ENCODE assay signal across 9 mouse cellular contexts in genomic region chr11:100300293-100300692, GRCm38 (mm10). TPM values are rescaled to one million over a fixed set of nuclear protein-coding genes. Genes with fewer than 3 reads are reported as not detected.
DNase-seq lines count a peak whose midpoint lies in the region; ATAC-seq and TF ChIP-seq lines count a peak whose summit lies in the region.
"Had no signal": no experiment of that assay in that cellular context is flagged by ENCODE, and none has a peak within 500 bp of the region (broad histone marks: within the 10 kb centered on the region; RNA-seq: fewer than 3 reads in every experiment).

No protein-coding gene starts in this region.

- 12% methylated on average over 5 of the region's 5 CpGs for WGBS in forebrain, embryonic 10.5 days
- 9% methylated on average over 5 of the region's 5 CpGs for WGBS in forebrain, embryonic 15.5 days
- 10% methylated on average over 5 of the region's 5 CpGs for WGBS in midbrain, embryonic 12.5 days
- WGBS in midbrain, embryonic 16.5 days: 9% methylated on average over 5 of the region's 5 CpGs
- 8% methylated on average over 5 of the region's 5 CpGs for WGBS in lung, postnatal 0 days

- H3K9ac ChIP-seq in forebrain, embryonic 15.5 days (replicated peaks): no peak overlapping the region
- H3K9ac ChIP-seq in midbrain, embryonic 12.5 days (replicated peaks): no peak overlapping the region
- H3K9ac ChIP-seq in midbrain, embryonic 16.5 days (ENCODE audit: low read depth, low read length): no peak overlapping the region
- H3K9ac ChIP-seq in lung, postnatal 0 days (replicated peaks; ENCODE audit: low read depth): no peak overlapping the region

- no peak overlapping the region for H3K4me2 ChIP-seq in forebrain, embryonic 15.5 days (replicated peaks)
- H3K4me2 ChIP-seq in midbrain, embryonic 12.5 days (replicated peaks): no peak overlapping the region
- no peak overlapping the region for H3K4me2 ChIP-seq in midbrain, embryonic 16.5 days (ENCODE audit: low read length)
- no peak overlapping the region for H3K4me2 ChIP-seq in lung, postnatal 0 days (replicated peaks; ENCODE audit: low read depth, low read length)

- peak; percentile 74 for DNase-seq in forebrain, embryonic 10.5 days (ENCODE audit: extremely low spot score, low spot score)
- peak; percentile 59 for DNase-seq in c-Kit-positive CD71-positive TER-119-positive erythroid progenitor cells, embryonic 14.5 days (ENCODE audit: low spot score)
- DNase-seq in heart, postnatal 4 days: peak; percentile 75
- DNase-seq in lung, postnatal 0 days (ENCODE audit: low spot score): peak; percentile 44
- peak; percentile 65 to 90 for DNase-seq in spleen, postnatal 4 days (ENCODE audit: low spot score in 2 of 2)

- no peaks in the 10 kb centered on the region for H3K36me3 ChIP-seq in forebrain, embryonic 10.5 days (replicated peaks)
- no peaks in the 10 kb centered on the region for H3K36me3 ChIP-seq in forebrain, embryonic 15.5 days
- no peaks in the 10 kb centered on the region for H3K36me3 ChIP-seq in midbrain, embryonic 12.5 days
- H3K36me3 ChIP-seq in midbrain, embryonic 16.5 days (ENCODE audit: control insufficient read depth, insufficient read depth, low read length): no peaks in the 10 kb centered on the region
- H3K36me3 ChIP-seq in lung, postnatal 0 days (ENCODE audit: insufficient read depth, low read length): no peaks in the 10 kb centered on the region

- ATAC-seq in forebrain, embryonic 15.5 days (replicated peaks): no peak
- ATAC-seq in midbrain, embryonic 12.5 days (ENCODE audit: low FRiP score, low read depth): 0 out of 2 replicates have a peak, but pooled peaks have one; percentile 13
- ATAC-seq in midbrain, embryonic 16.5 days: no peak
- no peak for ATAC-seq in lung, postnatal 0 days

- peak; percentile 95 for TF ChIP-seq CTCF in lung, postnatal 0 days (IDR thresholded peaks at IDR 0.05)

- H3K4me1 ChIP-seq in forebrain, embryonic 10.5 days: peaks cover 6% of the 10 kb centered on the region
- peaks cover 4% of the 10 kb centered on the region; the same call in 1 of the 2 replicates for H3K4me1 ChIP-seq in forebrain, embryonic 15.5 days
- H3K4me1 ChIP-seq in midbrain, embryonic 12.5 days: 0 out of 2 replicates have a peak, but pooled peaks cover 3% of the 10 kb centered on the region
- H3K4me1 ChIP-seq in midbrain, embryonic 16.5 days (ENCODE audit: control insufficient read depth, insufficient read depth, low read length): 0 out of 2 replicates have a peak, but pooled peaks cover 2% of the 10 kb centered on the region
- 0 out of 2 replicates have a peak, but pooled peaks cover 6% of the 10 kb centered on the region for H3K4me1 ChIP-seq in lung, postnatal 0 days (ENCODE audit: insufficient read depth, low read depth, low read length)

- no peaks in the 10 kb centered on the region for H3K9me3 ChIP-seq in forebrain, embryonic 10.5 days
- H3K9me3 ChIP-seq in forebrain, embryonic 15.5 days: no peaks in the 10 kb centered on the region
- H3K9me3 ChIP-seq in midbrain, embryonic 12.5 days: no peaks in the 10 kb centered on the region
- no peaks in the 10 kb centered on the region for H3K9me3 ChIP-seq in midbrain, embryonic 16.5 days (replicated peaks; ENCODE audit: control insufficient read depth, low read length, poor library complexity, severe bottlenecking)
- H3K9me3 ChIP-seq in lung, postnatal 0 days (ENCODE audit: low read length): no peaks in the 10 kb centered on the region

- no peak overlapping the region for H3K4me3 ChIP-seq in forebrain, embryonic 10.5 days
- no peak overlapping the region for H3K4me3 ChIP-seq in forebrain, embryonic 15.5 days
- no peak overlapping the region for H3K4me3 ChIP-seq in midbrain, embryonic 12.5 days
- no peak overlapping the region for H3K4me3 ChIP-seq in midbrain, embryonic 16.5 days (ENCODE audit: low read depth, low read length)
- H3K4me3 ChIP-seq in lung, postnatal 0 days (ENCODE audit: low read depth, low read length): no peak overlapping the region

- H3K27ac ChIP-seq in forebrain, embryonic 10.5 days: no peak overlapping the region
- no peak overlapping the region for H3K27ac ChIP-seq in forebrain, embryonic 15.5 days (replicated peaks)
- no peak overlapping the region for H3K27ac ChIP-seq in midbrain, embryonic 12.5 days (replicated peaks)
- H3K27ac ChIP-seq in midbrain, embryonic 16.5 days (ENCODE audit: low read length): no peak overlapping the region
- H3K27ac ChIP-seq in lung, postnatal 0 days (ENCODE audit: low read length): no peak overlapping the region

- H3K27me3 ChIP-seq in forebrain, embryonic 10.5 days (ENCODE audit: poor library complexity, severe bottlenecking): peaks cover 11% of the 10 kb centered on the region; the same call in 1 of the 2 replicates
- no peaks in the 10 kb centered on the region for H3K27me3 ChIP-seq in forebrain, embryonic 15.5 days
- 0 out of 2 replicates have a peak, but pooled peaks cover 5% of the 10 kb centered on the region for H3K27me3 ChIP-seq in midbrain, embryonic 12.5 days
- H3K27me3 ChIP-seq in midbrain, embryonic 16.5 days (ENCODE audit: control insufficient read depth, insufficient read depth, low read depth, low read length): no peaks in the 10 kb centered on the region
- no peaks in the 10 kb centered on the region for H3K27me3 ChIP-seq in lung, postnatal 0 days (replicated peaks; ENCODE audit: insufficient read depth, low read length)

- no peak for TF ChIP-seq EP300 in lung, postnatal 0 days (IDR thresholded peaks at IDR 0.05)

RNA-seq across cellular contexts. Expression of gene Eif1, which starts 19.4 kb away (rescaled TPM):
- polyA plus RNA-seq in forebrain, embryonic 10.5 days (2016; fragmentation: Nextera tagmentation; extraction: Ambion mirVana): 1,690 and 1,733 TPM in 2 replicates
- polyA plus RNA-seq in forebrain, embryonic 15.5 days (2015; fragmentation: Nextera tagmentation; extraction: Ambion mirVana): 1,252 and 1,271 TPM in 2 replicates
- polyA plus RNA-seq in midbrain, embryonic 12.5 days (2016; fragmentation: Nextera tagmentation; extraction: Ambion mirVana): 1,467 and 1,563 TPM in 2 replicates
- 1,185 and 1,247 TPM in 2 replicates for polyA plus RNA-seq in midbrain, embryonic 16.5 days (2015; fragmentation: Nextera tagmentation; extraction: Ambion mirVana)
- 1,000 to 10,000 TPM; 1,236 to 1,276 TPM for total RNA-seq in heart, postnatal 4 days (2021)
- polyA plus RNA-seq in lung, postnatal 0 days (2015; fragmentation: Nextera tagmentation; extraction: Ambion mirVana): 2,114 and 2,164 TPM in 2 replicates

RNA-seq across cellular contexts. Expression of gene Krt42, which starts 30.6 kb away (rescaled TPM):
- polyA plus RNA-seq in forebrain, embryonic 10.5 days (2016; fragmentation: Nextera tagmentation; extraction: Ambion mirVana): not detected in 2 replicates
- polyA plus RNA-seq in forebrain, embryonic 15.5 days (2015; fragmentation: Nextera tagmentation; extraction: Ambion mirVana): not detected in 2 replicates
- polyA plus RNA-seq in midbrain, embryonic 12.5 days (2016; fragmentation: Nextera tagmentation; extraction: Ambion mirVana): not detected in 2 replicates
- 0.20 TPM in 1 of 2 replicates, not detected in the other for polyA plus RNA-seq in midbrain, embryonic 16.5 days (2015; fragmentation: Nextera tagmentation; extraction: Ambion mirVana)
- total RNA-seq in heart, postnatal 4 days (2021): not detected
- polyA plus RNA-seq in lung, postnatal 0 days (2015; fragmentation: Nextera tagmentation; extraction: Ambion mirVana): not detected in 2 replicates
- polyA plus RNA-seq: neural tube, embryonic 14.5 days had no signal

RNA-seq across cellular contexts. Expression of gene Gast, which starts 33.9 kb away (rescaled TPM):
- polyA plus RNA-seq in forebrain, embryonic 10.5 days (2016; fragmentation: Nextera tagmentation; extraction: Ambion mirVana): not detected in 2 replicates
- 0.57 and 0.78 TPM in 2 replicates for polyA plus RNA-seq in forebrain, embryonic 15.5 days (2015; fragmentation: Nextera tagmentation; extraction: Ambion mirVana)
- polyA plus RNA-seq in midbrain, embryonic 12.5 days (2016; fragmentation: Nextera tagmentation; extraction: Ambion mirVana): 0.97 and 1.2 TPM in 2 replicates
- polyA plus RNA-seq in midbrain, embryonic 16.5 days (2015; fragmentation: Nextera tagmentation; extraction: Ambion mirVana): 0.46 and 1.6 TPM in 2 replicates
- total RNA-seq in heart, postnatal 4 days (2021): not detected
- polyA plus RNA-seq in lung, postnatal 0 days (2015; fragmentation: Nextera tagmentation; extraction: Ambion mirVana): not detected in 2 replicates
- polyA plus RNA-seq: neural tube, embryonic 14.5 days had no signal

RNA-seq across cellular contexts. Expression of gene Krt17, which starts 39.5 kb away (rescaled TPM):
- polyA plus RNA-seq in forebrain, embryonic 10.5 days (2016; fragmentation: Nextera tagmentation; extraction: Ambion mirVana): not detected in 2 replicates
- polyA plus RNA-seq in forebrain, embryonic 15.5 days (2015; fragmentation: Nextera tagmentation; extraction: Ambion mirVana): 0.31 TPM in 1 of 2 replicates, not detected in the other
- 0.56 and 1.1 TPM in 2 replicates for polyA plus RNA-seq in midbrain, embryonic 12.5 days (2016; fragmentation: Nextera tagmentation; extraction: Ambion mirVana)
- polyA plus RNA-seq in midbrain, embryonic 16.5 days (2015; fragmentation: Nextera tagmentation; extraction: Ambion mirVana): 0.50 TPM in 1 of 2 replicates, not detected in the other
- under 1 TPM in 1 of 2 experiments, not detected in 1; 0.29 TPM for total RNA-seq in heart, postnatal 4 days (2021)
- polyA plus RNA-seq in lung, postnatal 0 days (2015; fragmentation: Nextera tagmentation; extraction: Ambion mirVana): 0.58 and 0.65 TPM in 2 replicates
- polyA plus RNA-seq: neural tube, embryonic 14.5 days had no signal

RNA-seq across cellular contexts. Expression of gene Krt16, which starts 51.6 kb away (rescaled TPM):
- polyA plus RNA-seq in forebrain, embryonic 10.5 days (2016; fragmentation: Nextera tagmentation; extraction: Ambion mirVana): not detected in 2 replicates
- polyA plus RNA-seq in forebrain, embryonic 15.5 days (2015; fragmentation: Nextera tagmentation; extraction: Ambion mirVana): not detected in 2 replicates
- polyA plus RNA-seq in midbrain, embryonic 12.5 days (2016; fragmentation: Nextera tagmentation; extraction: Ambion mirVana): not detected in 2 replicates
- polyA plus RNA-seq in midbrain, embryonic 16.5 days (2015; fragmentation: Nextera tagmentation; extraction: Ambion mirVana): not detected in 2 replicates
- total RNA-seq in heart, postnatal 4 days (2021): not detected
- polyA plus RNA-seq in lung, postnatal 0 days (2015; fragmentation: Nextera tagmentation; extraction: Ambion mirVana): not detected in 2 replicates
- polyA plus RNA-seq: neural tube, embryonic 14.5 days had no signal
